20 mouse cellular contexts compared by ENCODE assay signal in the genomic region with DNA sequence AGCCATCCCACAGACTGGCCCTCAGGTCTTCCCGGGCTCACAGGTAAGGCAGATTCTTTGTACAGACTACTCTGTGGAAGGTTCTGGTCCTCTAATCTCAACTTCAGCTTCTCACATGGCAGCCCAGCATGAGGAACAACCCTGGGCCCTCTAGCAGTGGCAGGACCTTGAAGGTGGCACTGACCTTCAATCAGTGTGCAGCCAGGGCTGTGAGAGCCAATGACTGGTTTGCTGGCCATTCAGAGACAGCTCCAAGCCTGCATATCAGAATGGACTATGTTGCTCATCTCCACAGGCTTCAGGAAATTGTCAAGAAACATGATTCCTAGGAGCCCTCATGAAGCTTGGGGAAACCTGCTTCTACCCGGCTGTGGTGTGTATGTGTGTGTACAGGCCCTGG. TPM values are rescaled to one million over a fixed set of nuclear protein-coding genes. Genes with fewer than 3 reads are reported as not detected.
DNase-seq lines count a peak whose midpoint lies in the region; ATAC-seq lines count a peak whose summit lies in the region.
"Had no signal": no experiment of that assay in that cellular context is flagged by ENCODE, and none has a peak within 500 bp of the region (broad histone marks: within the 10 kb centered on the region; RNA-seq: fewer than 3 reads in every experiment).

No protein-coding gene starts in this region.

- peak; percentile 52 for DNase-seq in adrenal gland, adult 8-10 months
- DNase-seq in adrenal gland, postnatal 4 days (ENCODE audit: low spot score in 2 of 2) = no peak
- DNase-seq in heart, adult 18-20 months = no peak
- no peak for DNase-seq in embryonic facial prominence, embryonic 10.5 days (ENCODE audit: low spot score)
- DNase-seq in cerebellum, postnatal 10 days = no peak
- DNase-seq in spleen, postnatal 4 days (ENCODE audit: low spot score in 2 of 2) = no peak
- DNase-seq: cerebellum, adult 18-20 months; cerebellum, adult 9-11 months; forebrain, postnatal 0 days; gastrocnemius, postnatal 14 days; heart, postnatal 14 days; kidney, adult 8-10 months had no signal

- no peaks in the 10 kb centered on the region for H3K27me3 ChIP-seq in heart, embryonic 16.5 days (ENCODE audit: control insufficient read depth, insufficient read depth, low read length)
- H3K27me3 ChIP-seq in embryonic facial prominence, embryonic 10.5 days (replicated peaks; ENCODE audit: low read depth, poor library complexity, severe bottlenecking) = no peaks in the 10 kb centered on the region
- no peaks in the 10 kb centered on the region for H3K27me3 ChIP-seq in embryonic facial prominence, embryonic 15.5 days
- H3K27me3 ChIP-seq: CH12.LX; forebrain, embryonic 13.5 days; hindbrain, embryonic 15.5 days; Patski had no signal

- H3K9ac ChIP-seq in heart, embryonic 16.5 days (ENCODE audit: low read length) = no peak overlapping the region
- no peak overlapping the region for H3K9ac ChIP-seq in embryonic facial prominence, embryonic 15.5 days
- H3K9ac ChIP-seq: forebrain, embryonic 13.5 days; forebrain, postnatal 0 days; hindbrain, embryonic 15.5 days had no signal

- peaks cover 18% of the 10 kb centered on the region for H3K4me1 ChIP-seq in heart, embryonic 16.5 days (ENCODE audit: control insufficient read depth, insufficient read depth, low read length)
- H3K4me1 ChIP-seq in embryonic facial prominence, embryonic 10.5 days = peaks cover 21% of the 10 kb centered on the region
- peaks cover 29% of the 10 kb centered on the region for H3K4me1 ChIP-seq in embryonic facial prominence, embryonic 15.5 days

- H3K9me3 ChIP-seq in heart, embryonic 16.5 days (replicated peaks; ENCODE audit: control insufficient read depth, low read length) = no peaks in the 10 kb centered on the region
- no peaks in the 10 kb centered on the region for H3K9me3 ChIP-seq in embryonic facial prominence, embryonic 10.5 days
- H3K9me3 ChIP-seq in embryonic facial prominence, embryonic 15.5 days (replicated peaks) = no peaks in the 10 kb centered on the region
- H3K9me3 ChIP-seq: forebrain, embryonic 13.5 days; hindbrain, embryonic 15.5 days had no signal

- peaks cover 2% of the 10 kb centered on the region for H3K36me3 ChIP-seq in heart, embryonic 16.5 days (ENCODE audit: control insufficient read depth, insufficient read depth)
- H3K36me3 ChIP-seq in embryonic facial prominence, embryonic 10.5 days (replicated peaks) = peaks cover 15% of the 10 kb centered on the region
- H3K36me3 ChIP-seq in embryonic facial prominence, embryonic 15.5 days = peaks cover 4% of the 10 kb centered on the region; the same call in 1 of the 2 replicates

- H3K27ac ChIP-seq in heart, embryonic 16.5 days (ENCODE audit: low read length) = peak overlapping the region; percentile 36; the same call in 1 of the 2 replicates
- 0 out of 2 replicates have a peak overlapping the region, but pooled peaks have one; percentile 19 for H3K27ac ChIP-seq in embryonic facial prominence, embryonic 10.5 days (replicated peaks)
- peak overlapping the region; percentile 48 for H3K27ac ChIP-seq in embryonic facial prominence, embryonic 15.5 days (replicated peaks)
- H3K27ac ChIP-seq: forebrain, embryonic 13.5 days; hindbrain, embryonic 15.5 days had no signal

- WGBS in heart, embryonic 16.5 days = 76% methylated on average over 2 of the region's 2 CpGs
- WGBS in embryonic facial prominence, embryonic 10.5 days = 76% methylated on average over 2 of the region's 2 CpGs
- 68% methylated on average over 2 of the region's 2 CpGs for WGBS in embryonic facial prominence, embryonic 15.5 days

- no peak for ATAC-seq in heart, embryonic 16.5 days (replicated peaks; ENCODE audit: extremely low read depth, insufficient read depth, low FRiP score)
- no peak for ATAC-seq in embryonic facial prominence, embryonic 15.5 days (ENCODE audit: insufficient number of reproducible peaks, low FRiP score, low TSS enrichment, low read depth)
- ATAC-seq: activated CD4-positive, CD25-positive, alpha-beta regulatory T cell, adult 4 months; forebrain, embryonic 13.5 days; forebrain, postnatal 0 days; intestine, embryonic 16.5 days; Patski had no signal

- no peak overlapping the region for H3K4me3 ChIP-seq in heart, embryonic 16.5 days (ENCODE audit: low read length)
- H3K4me3 ChIP-seq in embryonic facial prominence, embryonic 10.5 days = no peak overlapping the region
- no peak overlapping the region for H3K4me3 ChIP-seq in embryonic facial prominence, embryonic 15.5 days (replicated peaks)
- H3K4me3 ChIP-seq: forebrain, embryonic 13.5 days; hindbrain, embryonic 15.5 days had no signal

- no peak overlapping the region for H3K4me2 ChIP-seq in heart, embryonic 16.5 days (ENCODE audit: low read depth, low read length)
- no peak overlapping the region for H3K4me2 ChIP-seq in embryonic facial prominence, embryonic 15.5 days (replicated peaks)
- H3K4me2 ChIP-seq: forebrain, embryonic 13.5 days; hindbrain, embryonic 15.5 days had no signal

RNA-seq across cellular contexts. Expression of a gene that starts 45.2 kb away (rescaled TPM):
- 100 to 1,000 TPM; 868 to 952 (median 900) TPM for total RNA-seq in adrenal gland, adult 8-10 months (2022)
- 100 to 1,000 TPM; 718 to 723 TPM for total RNA-seq in adrenal gland, postnatal 4 days (2021)
- polyA plus RNA-seq in heart, embryonic 16.5 days (2015; fragmentation: Nextera tagmentation; extraction: Ambion mirVana) = 357 TPM in 2 replicates
- total RNA-seq in heart, adult 18-20 months (2021) = 100 to 1,000 TPM; 384 to 392 TPM
- 584 and 637 TPM in 2 replicates for polyA plus RNA-seq in embryonic facial prominence, embryonic 10.5 days (2016; fragmentation: Nextera tagmentation; extraction: Ambion mirVana)
- polyA plus RNA-seq in embryonic facial prominence, embryonic 15.5 days (2015; fragmentation: Nextera tagmentation; extraction: Ambion mirVana) = 614 and 657 TPM in 2 replicates
